Mouse (Mus musculus) adrenal gland, adult (tissue): ENCODE results near the gene Fcgr1.

Experiments used
- DNase-seq, 2 experiments: peaks; one replicate each; pipeline ENCODE4 v3.0.0; 2022 to 2023; ENCODE audit warnings: low spot score in 1 of 2; ENCODE audit not compliant: inconsistent age in 2 of 2

Fcgr1 gene

DNA sequence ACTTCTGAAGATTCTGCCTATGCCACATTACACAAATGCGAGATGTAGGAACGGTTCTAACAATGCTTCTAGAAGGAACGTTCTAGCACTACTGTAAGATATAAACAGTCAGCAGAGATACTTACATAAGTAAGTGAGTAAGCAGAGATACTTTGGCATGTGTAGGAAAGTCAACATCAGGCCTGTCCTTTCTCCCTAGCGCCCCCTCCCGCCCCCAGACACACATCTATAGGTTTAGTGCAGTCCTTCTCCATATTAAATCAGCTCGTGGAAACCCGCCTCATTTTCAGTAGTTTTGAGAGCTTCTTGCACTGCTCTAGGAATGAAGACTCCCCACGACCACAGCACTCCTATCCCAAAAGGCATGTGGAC lies 16.4 kb downstream of the Fcgr1 start:
- no peak for DNase-seq

DNA sequence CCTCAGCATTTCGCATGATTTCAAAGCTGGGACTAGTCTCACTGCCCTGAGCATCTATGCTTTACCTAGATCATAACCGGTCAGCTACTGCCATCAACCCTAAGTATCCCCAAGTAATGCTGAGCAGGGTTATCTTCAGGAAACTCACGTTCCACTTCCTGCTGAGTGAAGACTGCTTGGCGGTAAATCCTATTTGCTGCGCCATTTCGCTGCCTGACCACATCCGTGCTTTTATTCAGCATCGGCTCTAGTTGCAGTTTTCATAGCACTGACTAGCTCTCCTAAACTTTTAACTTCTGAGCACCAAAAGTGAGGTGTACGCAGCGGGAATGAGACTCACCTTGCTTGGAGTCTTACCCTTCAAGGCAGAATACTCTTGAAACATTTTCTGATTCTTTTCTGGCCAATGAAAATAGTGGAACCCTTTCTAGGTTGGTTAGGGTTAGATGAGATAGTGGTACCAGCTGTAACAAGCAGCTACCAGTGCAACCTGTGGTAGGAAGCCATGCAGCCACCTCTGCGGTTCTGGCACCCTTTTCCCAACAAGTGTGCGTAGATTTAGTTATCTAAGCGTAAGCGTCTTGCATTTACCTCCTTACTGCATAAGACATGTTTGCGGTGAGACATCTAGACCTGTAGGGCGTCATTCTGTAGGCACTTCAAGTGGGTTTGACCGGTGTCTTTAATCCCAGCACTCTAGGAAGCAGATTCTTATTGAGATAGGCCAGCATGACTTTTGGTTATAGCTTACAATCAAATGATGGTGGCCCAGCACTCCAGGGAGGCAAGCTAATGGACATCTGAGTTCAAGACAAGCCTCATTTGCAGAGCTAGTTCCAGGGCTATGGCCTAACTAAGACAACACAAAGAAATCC lies 19.9 kb downstream of the Fcgr1 start:
- DNase-seq, result no peak

DNA sequence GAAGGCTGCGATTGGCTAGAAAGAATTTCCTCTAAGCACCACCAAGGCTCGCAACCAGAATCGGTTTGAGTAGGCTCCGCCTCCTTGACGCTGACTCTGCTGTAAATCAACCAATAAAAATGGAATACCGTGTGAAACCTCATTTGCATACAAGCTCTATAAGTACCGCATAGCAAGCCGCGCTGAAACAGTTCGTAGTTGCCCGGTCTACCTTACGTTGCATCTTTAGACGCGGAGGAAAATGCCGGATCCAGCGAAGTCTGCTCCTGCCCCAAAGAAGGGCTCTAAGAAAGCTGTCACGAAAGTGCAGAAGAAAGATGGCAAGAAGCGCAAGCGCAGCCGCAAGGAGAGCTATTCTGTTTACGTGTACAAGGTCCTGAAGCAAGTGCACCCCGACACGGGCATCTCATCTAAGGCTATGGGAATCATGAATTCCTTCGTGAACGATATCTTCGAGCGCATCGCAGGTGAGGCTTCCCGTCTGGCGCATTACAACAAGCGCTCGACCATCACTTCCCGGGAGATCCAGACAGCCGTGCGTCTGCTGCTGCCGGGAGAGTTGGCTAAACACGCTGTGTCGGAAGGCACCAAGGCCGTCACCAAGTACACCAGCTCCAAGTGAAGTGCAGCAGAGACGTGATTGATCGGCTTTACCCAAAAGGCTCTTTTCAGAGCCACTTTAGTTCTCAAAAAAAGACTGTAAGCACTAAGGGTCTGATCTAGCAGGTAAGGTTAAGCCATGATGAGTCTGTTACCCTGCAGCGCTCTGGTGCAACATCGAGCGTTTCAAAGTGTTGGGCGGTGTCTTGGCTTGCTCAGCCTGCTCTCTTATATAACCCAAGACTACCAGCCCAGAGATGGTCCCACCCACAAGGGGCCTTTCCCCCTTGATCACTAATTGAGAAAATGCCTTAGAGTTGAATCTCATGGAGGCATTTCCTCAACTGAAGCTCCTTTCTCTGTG lies 24.0 kb downstream of the Fcgr1 start, which contains the start of gene Hist2h2bb:
Hist2h2bb (plus strand) TSS at position 242 of the 964 bp plus-strand sequence.
- DNase-seq, result peak; percentile 93 to 97

DNA sequence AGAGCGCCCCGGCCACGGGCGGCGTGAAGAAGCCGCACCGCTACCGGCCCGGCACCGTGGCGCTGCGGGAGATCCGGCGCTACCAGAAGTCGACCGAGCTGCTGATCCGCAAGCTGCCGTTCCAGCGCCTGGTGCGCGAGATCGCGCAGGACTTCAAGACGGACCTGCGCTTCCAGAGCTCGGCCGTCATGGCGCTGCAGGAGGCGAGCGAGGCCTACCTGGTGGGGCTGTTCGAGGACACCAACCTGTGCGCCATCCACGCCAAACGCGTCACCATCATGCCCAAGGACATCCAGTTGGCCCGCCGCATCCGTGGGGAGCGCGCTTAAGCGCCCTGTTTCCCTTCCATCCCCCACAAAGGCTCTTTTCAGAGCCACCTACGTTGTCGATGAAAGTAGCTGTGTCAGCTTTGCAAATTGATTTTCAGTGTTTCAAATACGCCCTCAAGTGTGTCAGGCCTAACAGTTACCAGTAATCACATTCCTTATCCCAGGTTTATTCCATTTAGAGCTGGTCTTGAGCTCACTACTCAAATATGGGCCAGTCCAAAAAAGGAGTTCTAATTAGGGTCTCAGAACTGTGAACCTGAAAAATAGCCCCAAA lies 24.9 kb downstream of the Fcgr1 start:
- DNase-seq, result peak in 1 of 2 experiments; percentile 51

DNA sequence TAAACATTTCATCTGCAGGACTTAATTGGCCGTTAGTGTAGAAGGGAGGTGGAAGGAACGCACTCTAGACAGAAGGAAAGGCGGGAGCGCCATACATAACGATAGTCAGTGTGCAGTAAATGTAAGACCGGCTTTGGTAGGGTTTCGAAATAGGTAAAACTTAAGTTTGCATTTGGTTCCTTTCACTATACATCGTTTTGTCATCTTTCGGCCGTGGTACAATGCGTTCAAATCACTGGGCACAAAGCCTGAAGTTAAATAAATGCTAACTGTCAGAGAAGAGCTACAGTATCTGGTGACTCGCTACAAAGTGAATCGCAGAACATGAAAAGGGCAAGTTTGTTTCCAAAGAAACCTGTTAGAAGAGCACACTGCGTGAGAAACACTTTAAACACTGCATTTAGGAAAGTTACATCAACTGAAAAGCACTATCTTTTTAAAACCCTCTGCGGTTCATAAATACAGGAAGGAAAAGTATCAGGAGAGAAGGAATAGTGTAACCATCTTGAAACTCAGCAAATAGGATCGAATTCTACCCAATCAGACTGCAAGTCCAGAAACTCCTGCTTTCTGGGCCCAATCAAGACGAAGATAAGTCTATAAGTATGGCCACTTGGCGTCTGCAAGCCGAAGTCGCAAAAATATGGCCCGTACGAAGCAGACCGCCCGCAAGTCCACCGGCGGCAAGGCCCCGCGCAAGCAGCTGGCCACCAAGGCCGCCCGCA lies 25.6 kb downstream of the Fcgr1 start, which contains the start of gene Hist2h3b:
Hist2h3b (plus strand) TSS at position 604 of the 725 bp plus-strand sequence.
- peak; percentile 88 to 95 for DNase-seq

DNA sequence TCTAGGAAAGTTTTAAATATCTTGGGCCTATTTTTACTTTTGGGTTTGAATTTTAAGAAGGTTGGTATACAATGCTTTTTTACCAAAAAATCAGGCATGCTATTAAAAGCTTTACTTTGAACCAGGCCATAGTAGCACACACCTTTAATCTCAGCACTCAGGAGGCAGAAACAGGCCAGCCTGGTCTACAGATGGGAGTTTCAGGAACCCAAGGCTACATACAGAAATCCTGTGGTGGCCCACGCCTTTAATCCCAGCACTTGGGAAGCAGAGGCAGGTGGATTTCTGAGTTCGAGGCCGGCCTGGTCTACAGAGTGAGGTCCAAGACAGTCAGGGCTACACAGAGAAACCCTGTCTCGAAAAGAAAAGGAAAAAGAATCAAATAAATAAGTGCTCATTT lies 26.2 kb downstream of the Fcgr1 start:
- DNase-seq, result peak in 1 of 2 experiments; percentile 57

DNA sequence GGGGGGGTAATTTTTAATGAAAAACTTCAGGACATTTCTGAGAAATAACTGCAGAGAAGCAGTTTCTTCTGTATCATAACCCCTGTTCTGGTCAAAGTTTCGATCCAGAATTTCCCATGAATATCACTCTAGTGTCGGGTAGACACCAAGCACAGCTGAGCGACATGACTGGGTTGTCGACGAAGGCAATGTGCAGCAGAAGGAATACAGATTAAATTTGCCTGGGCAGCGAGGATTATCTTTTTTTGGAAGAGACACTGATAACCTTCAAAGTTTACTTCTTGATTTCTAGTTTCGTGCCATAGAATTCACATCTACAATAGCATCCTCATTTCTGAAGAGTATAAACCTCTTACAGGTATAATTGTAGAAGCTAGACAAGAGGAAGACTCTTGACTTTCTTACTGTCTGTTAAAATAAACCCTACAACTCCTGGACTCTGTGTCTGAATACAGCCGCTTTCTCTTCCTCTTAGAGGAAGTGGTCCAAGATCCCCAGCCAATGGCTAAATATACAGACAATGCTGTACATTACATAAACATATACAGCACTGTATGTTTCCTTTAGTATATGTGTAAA lies 27.5 kb downstream of the Fcgr1 start:
- DNase-seq, result no peak

DNA sequence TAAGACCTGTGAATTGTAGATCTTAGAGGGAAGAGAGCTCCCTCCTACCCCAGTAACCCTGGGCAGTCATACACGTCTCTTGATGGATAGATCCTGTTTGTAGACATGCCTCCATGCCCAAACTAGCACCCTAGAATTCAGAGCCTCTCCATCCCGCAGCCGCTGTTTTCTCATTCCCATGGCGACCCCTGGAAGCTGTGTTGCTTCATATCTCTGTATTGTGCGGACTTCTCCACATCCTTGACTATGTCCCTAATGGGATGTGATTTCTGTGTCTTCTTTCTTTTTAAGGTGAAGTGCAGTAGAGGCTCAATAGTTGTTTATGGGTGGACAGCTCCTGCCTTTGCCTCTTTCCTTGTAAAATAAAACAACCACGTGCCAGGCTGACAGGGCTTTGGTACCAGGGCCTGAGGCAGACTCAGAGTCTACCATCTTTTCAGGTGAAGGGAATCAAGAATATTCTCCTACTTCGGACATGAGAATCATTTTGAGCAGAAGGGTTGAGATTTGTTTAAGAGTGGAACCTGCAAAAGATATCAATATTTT lies 29.3 kb downstream of the Fcgr1 start:
- no peak for DNase-seq

DNA sequence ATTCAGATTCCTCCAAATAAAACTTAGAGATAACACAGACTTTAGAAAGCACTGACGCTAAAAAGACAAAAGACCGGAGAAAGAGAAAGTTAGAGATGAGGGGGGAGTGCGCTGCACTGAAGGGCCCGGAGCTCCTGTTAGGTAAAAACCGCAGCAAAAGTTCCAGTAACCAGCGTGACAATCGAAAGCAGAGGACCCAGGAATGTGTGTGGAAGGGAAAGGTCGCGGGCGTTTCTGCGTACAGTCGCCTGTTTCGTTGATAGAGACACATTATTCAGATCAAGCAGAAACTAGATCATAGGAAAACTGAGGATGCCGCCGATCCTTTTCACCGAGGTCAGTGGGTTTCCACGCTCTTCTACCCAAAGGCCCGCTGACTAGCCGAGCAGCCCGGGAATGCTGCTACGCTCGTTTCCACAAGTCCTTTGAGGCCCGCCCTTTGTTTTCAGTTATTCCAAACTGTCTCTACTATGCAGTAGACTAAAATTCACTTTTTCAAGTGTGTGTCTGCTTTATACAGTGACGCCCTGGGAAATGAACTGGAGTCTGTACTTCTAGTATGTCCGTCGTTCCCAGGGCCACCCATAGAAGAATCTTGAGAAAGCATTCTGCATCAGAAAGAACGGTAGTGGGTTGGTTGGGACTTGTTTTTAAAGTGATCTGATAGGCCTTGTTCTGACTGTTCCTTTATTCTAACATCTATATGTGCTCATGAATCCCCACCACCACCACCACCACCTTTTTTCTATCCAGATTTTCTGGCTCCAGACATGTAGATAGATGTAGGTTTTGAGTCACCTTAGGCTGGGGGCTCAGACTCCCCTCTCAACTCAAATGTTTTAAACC lies 30.0 kb downstream of the Fcgr1 start:
- DNase-seq, result peak in 1 of 2 experiments; percentile 70

DNA sequence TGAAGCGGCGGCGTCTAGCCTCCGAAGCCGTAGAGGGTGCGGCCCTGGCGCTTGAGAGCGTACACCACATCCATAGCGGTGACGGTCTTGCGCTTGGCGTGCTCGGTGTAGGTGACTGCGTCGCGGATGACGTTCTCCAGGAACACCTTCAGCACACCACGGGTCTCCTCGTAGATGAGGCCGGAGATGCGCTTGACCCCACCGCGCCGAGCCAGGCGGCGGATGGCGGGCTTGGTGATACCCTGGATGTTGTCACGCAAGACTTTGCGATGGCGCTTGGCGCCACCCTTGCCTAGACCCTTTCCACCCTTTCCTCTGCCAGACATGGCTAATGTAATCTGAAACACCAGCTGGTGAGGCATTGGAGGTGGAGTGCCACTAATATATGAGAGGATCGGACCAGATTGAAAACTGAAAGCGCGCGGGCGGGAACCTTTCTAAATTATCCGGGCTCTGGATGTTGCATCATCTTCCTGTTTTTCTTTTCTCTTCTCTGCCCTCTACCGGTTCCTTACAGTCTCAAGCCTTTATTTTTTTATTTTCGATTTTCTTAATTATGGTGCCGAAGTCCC lies 30.7 kb downstream of the Fcgr1 start, which contains the start of gene Hist2h4:
Hist2h4 (minus strand) TSS at position 333 of the 572 bp plus-strand sequence.
- peak; percentile 96 to 99 for DNase-seq

DNA sequence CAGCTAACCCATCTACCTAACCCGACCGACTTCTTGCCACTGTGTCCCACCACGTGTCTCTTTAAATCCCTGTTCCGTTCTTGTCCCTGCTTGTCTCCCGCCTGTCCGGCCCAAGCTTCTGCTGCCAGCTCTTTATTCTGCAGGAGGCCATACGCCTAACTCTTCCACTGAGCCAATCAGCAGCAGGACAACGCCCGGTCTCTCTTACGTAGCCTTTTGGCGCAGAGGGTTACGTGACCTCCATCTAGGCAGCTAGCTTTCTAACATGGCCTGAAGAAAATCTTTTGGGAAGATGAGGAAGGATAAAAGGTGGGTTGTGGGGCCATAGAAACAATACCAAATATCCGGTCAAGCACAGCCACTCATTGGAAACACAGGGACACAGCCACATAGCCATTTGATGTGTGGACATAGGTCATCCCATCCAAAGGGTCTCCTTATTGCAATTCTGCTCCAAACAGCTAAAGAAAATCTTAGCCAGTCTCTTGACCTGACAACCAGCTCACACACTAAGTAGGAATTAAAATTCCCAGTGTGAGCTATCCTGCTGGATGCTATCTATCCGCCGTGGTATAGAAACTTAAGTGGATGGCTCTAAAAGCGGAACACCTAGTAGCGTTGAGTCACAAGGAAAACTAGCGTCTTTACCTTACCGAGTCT lies 31.4 kb downstream of the Fcgr1 start:
- DNase-seq, result peak; percentile 91 to 96

DNA sequence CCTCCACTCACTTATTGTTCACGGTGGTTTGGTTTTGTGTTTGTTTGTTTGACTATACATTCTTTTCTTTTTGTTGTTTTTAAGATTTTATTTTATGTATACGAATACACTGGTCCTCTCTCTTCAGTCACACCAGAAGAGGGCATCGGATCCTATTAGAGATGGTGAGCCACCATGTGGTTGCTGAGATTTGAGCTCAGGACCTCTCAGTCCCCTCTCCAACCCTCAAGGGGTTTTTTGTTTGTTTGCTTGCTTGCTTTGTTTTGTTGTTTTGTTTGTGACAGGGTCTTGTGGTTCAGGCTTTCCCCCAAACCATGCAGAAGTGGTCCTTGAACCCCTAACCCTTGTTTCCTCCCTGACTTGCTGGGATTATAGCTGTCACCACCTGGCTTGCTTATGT lies 32.1 kb downstream of the Fcgr1 start:
- peak in 1 of 2 experiments; percentile 52 for DNase-seq

DNA sequence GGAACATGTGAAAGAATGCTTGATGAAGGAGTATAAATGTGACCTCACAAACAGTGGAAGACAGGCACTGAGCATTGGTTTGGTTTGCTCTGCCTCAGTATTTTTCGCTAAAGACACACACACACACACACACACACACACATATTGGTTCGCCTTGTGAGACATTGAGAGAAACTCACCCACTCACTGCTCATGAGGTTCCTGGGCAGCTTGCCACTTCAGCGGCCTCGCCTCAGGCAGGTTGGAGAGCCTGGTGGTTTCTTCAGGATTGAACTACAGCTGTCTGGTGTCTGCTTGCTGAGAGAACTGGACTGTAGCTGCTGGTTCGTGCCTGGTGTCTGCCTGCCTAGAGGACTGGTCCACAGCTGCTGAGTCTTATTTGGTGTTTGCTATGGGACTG lies 33.5 kb downstream of the Fcgr1 start:
- no peak for DNase-seq

DNA sequence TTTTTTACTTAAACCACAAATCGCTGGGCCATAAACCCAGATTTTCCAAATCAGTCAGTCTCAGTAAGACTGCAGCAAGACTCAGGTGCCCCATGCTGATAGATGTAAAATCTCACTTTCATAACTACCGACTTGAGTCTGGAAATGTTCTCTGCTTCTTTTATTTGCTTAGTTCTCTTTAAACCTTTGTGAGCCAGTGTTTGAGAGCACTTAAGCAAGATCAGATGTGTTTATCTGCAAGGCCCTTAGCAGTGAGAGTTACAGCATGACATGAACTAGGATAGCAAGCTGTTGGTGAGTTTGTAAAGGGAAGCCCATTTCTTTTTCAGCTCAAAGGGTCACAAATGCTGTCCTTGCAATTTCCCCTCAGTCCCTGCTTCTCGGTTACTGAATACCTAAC lies 36.6 kb downstream of the Fcgr1 start:
- DNase-seq, result no peak

DNA sequence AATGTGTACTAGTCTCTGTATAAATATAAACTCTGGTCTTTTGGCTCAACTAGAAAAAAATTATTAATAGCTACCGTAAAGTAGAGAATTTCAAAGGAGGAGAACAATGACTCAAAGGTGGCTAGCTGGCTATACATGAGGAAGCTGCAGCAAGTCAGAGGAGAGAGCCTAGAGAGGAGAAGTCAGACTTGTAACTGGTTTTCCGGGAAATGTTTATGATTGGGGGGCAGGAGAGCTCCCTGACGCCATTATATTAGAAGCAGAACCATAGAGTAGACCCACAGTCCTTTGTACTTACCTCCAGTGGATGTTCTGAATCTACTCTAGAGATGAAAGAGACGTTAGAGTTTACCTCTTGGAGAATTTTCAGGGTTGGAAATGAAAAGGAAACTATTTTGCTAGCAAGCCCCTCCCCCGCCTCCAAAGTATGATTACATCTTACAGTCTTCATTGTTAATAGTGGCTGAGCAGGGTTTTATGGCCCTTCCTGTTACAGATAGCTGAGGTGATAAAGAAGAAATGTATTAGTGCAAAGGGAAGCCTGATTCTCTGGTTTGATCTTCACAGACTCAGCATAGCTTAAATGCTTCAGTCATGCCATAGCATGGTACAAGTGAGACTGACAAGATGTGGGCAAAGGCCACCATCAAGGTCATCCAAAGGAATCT lies 37.7 kb downstream of the Fcgr1 start:
- DNase-seq, result no peak

DNA sequence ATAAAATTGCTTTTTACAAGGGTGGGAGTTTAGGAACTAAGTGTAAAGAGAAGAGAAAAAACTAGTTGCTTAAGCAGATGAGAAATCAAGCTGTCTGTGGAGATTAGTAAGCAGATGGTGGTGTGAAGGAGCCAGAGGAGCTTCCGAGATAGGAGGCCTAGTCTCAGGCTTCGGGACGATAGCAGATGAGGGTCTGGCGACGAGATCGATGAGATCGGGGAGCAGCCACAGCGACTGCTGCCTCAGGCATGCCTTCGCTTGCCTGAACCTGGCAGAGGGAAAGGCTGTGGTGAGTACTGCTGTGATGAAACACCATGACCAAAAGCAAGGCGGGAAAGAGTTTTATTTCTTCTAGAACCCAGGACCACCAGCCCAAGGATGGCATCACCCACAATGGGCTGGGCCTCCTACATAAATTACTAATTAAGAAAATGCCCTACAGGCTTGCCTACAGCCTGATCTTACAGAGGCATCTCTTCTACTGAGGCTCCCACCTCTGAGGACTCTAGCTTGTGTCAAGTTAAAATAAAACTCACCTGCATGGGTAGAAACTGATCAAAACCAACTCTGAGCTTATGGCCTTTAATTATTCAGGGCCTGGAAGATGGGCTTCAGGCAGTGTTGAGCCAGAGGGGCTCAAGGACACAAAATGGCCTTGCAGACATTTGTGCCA lies 39.0 kb downstream of the Fcgr1 start:
- DNase-seq, result no peak

DNA sequence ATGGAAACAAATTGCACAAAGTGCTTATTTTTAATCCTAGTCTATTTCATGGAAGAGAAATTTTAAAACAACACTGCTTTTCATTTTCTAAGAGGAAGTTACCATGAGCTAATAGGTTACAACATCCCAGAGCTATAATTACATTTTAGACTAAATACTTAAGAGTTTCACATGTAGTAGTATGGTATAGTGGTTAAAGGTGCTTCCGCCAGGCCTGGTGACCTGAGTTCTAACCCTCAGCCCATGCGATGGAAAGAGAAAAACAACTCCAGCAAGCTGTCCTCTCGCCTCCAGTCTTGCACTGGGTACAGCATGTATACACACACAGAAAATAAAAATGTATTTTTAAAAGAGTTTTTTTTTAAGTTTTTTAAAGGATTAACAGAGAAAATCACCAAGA lies 42.0 kb downstream of the Fcgr1 start:
- DNase-seq, result no peak
